Mouse (Mus musculus): Measurements from ENCODE around the gene Dbnl. TPM values are rescaled to one million over a fixed set of nuclear protein-coding genes. Genes with fewer than 3 reads are reported as not detected.

Dbnl gene
- polyA plus RNA-seq, 1 experiment from 2014 or later, result 71.2 TPM

- Histone ChIP-seq H3K4me2 (ENCODE audit: low read length) (no peak overlapping the region), H3K9me3 (ENCODE audit: control insufficient read depth, low read length) (no peaks in the 10 kb centered on the region), H3K27ac (replicated peaks in 1 of 2; ENCODE audit: control insufficient read depth in 1 of 2, insufficient read depth in 1 of 2, low read depth in 2 of 2, low read length in 2 of 2) (no peak overlapping the region), H3K36me3 (ENCODE audit: control insufficient read depth, insufficient read depth, low read length) (peaks cover 47% of the 10 kb centered on the region), H3K4me3 (ENCODE audit: control insufficient read depth in 1 of 2, insufficient read depth in 1 of 2, low read depth in 1 of 2, low read length in 2 of 2) (no peak overlapping the region), H3K9ac (ENCODE audit: low read length) (no peak overlapping the region), H3K27me3 (ENCODE audit: control insufficient read depth, insufficient read depth, low read length) (no peaks in the 10 kb centered on the region), H3K4me1 (ENCODE audit: control insufficient read depth in 2 of 2, insufficient read depth in 2 of 2, low read length in 2 of 2) (peaks cover 3 to 6% of the 10 kb centered on the region in 2 experiments; a peak in 2 of 4 replicates)
- ATAC-seq (ENCODE audit: insufficient number of reproducible peaks, insufficient read depth, low FRiP score, low read depth), result no peak
- 88% methylated on average over 5 of the region's 5 CpGs for WGBS
Measured at GRCm38 (mm10) chr11:5827931-5828330, 39.6 kb downstream of the Dbnl start.

DNA sequence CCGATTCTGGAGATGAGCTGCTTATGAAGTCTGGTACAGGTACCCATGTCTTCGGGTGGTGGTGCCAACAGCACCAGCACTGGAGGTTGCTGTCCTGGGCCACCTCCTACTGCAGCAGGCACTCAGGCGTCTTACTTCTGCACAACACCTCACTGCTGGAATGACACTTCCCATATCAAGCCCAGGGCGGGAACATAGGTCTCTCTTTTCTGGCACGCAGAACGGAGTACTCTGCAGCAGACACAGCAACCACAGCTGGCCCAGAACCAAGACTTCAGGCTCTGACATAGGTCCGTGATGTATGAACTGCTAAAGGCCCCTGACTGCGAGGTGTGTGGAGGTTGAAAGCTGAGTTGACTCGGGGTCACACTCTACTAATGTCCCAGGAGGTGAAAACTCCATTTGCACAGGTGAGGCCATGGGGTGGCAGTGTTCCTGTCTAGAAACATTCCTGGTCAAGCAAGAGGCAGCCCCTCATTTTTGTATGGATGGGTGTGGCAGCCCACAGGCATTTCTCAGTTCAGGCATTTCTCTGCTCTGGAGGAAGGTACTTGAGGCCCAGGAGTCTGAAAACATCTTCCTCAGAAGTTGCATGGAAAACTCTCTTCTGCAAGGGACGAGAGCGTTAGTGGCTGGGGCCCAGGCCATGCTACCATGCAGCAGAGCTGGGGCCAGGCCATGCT is 40.4 kb downstream of the Dbnl start:
- Histone ChIP-seq H3K4me2 (ENCODE audit: low read length) (no peak overlapping the region), H3K27me3 (ENCODE audit: control insufficient read depth, insufficient read depth, low read length) (no peaks in the 10 kb centered on the region), H3K4me1 (ENCODE audit: control insufficient read depth in 2 of 2, insufficient read depth in 2 of 2, low read length in 2 of 2) (peaks cover 3 to 6% of the 10 kb centered on the region in 2 experiments; a peak in 2 of 4 replicates), H3K36me3 (ENCODE audit: control insufficient read depth, insufficient read depth, low read length) (peaks cover 52% of the 10 kb centered on the region), H3K9me3 (ENCODE audit: control insufficient read depth, low read length) (no peaks in the 10 kb centered on the region), H3K4me3 (ENCODE audit: control insufficient read depth in 1 of 2, insufficient read depth in 1 of 2, low read depth in 1 of 2, low read length in 2 of 2) (no peak overlapping the region), H3K27ac (replicated peaks in 1 of 2; ENCODE audit: control insufficient read depth in 1 of 2, insufficient read depth in 1 of 2, low read depth in 2 of 2, low read length in 2 of 2) (no peak overlapping the region), H3K9ac (ENCODE audit: low read length) (no peak overlapping the region)
- no peak for ATAC-seq (ENCODE audit: insufficient number of reproducible peaks, insufficient read depth, low FRiP score, low read depth)
- WGBS, result 76% methylated on average over 11 of the region's 11 CpGs

DNA sequence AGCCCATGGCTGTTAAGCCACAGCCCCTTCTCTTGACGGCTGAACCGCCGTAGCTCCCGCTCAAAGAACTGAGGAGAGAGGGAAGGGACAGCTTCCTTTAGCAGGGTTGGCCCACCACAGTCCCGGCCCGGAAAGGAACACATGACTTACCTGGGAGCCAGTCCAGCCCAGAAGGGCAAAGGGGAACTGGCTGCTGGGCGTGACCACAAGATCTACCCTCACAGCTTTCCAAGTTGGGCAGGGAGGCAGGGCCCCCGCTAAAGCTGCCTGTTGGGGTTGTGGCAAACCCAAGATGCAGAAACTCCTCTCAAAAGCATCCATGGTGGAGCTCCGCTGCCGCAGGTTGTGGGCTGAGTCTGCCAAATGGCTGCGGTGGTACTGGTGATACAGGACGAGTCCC is 41.0 kb downstream of the Dbnl start:
- H3K4me2 ChIP-seq (ENCODE audit: low read length), result no peak overlapping the region
- no peak overlapping the region for H3K9ac ChIP-seq (ENCODE audit: low read length)
- no peak overlapping the region for H3K4me3 ChIP-seq (ENCODE audit: control insufficient read depth in 1 of 2, insufficient read depth in 1 of 2, low read depth in 1 of 2, low read length in 2 of 2)
- H3K4me1 ChIP-seq (ENCODE audit: control insufficient read depth in 2 of 2, insufficient read depth in 2 of 2, low read length in 2 of 2), result peaks cover 3 to 6% of the 10 kb centered on the region in 2 experiments; a peak in 2 of 4 replicates
- no peak overlapping the region for H3K27ac ChIP-seq (replicated peaks in 1 of 2; ENCODE audit: control insufficient read depth in 1 of 2, insufficient read depth in 1 of 2, low read depth in 2 of 2, low read length in 2 of 2)
- 90% methylated on average over 12 of the region's 12 CpGs for WGBS
- H3K36me3 ChIP-seq (ENCODE audit: control insufficient read depth, insufficient read depth, low read length), result peaks cover 58% of the 10 kb centered on the region
- H3K9me3 ChIP-seq (ENCODE audit: control insufficient read depth, low read length), result no peaks in the 10 kb centered on the region
- H3K27me3 ChIP-seq (ENCODE audit: control insufficient read depth, insufficient read depth, low read length), result no peaks in the 10 kb centered on the region
- no peak for ATAC-seq (ENCODE audit: insufficient number of reproducible peaks, insufficient read depth, low FRiP score, low read depth)

DNA sequence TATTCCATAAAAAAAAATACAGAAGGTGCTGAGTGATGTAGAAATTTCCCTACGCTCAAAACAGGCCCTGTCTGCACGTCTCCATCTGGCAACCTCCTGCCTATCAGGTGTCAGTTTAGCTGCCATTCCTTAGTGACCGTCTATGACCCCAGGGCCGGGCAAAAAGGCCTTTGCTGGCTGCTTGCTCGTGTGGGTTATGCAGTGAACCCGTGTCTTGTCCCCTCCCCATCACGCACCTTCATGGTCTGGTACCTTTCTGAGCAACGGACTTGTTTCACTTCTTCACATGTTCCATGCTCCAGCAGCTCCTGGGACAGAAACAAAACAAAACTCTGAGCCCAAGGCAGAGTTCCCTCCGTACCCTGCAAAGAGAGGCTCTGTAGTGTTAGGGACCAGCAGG is 46.2 kb downstream of the Dbnl start:
- no peaks in the 10 kb centered on the region for H3K9me3 ChIP-seq (ENCODE audit: control insufficient read depth, low read length)
- ATAC-seq (ENCODE audit: insufficient number of reproducible peaks, insufficient read depth, low FRiP score, low read depth), result no peak
- H3K4me1 ChIP-seq (ENCODE audit: control insufficient read depth in 2 of 2, insufficient read depth in 2 of 2, low read length in 2 of 2), result peaks cover 3 to 14% of the 10 kb centered on the region in 2 experiments; a peak in 3 of 4 replicates
- H3K27ac ChIP-seq (replicated peaks in 1 of 2; ENCODE audit: control insufficient read depth in 1 of 2, insufficient read depth in 1 of 2, low read depth in 2 of 2, low read length in 2 of 2), result no peak overlapping the region
- H3K9ac ChIP-seq (ENCODE audit: low read length), result no peak overlapping the region
- H3K4me3 ChIP-seq (ENCODE audit: control insufficient read depth in 1 of 2, insufficient read depth in 1 of 2, low read depth in 1 of 2, low read length in 2 of 2), result no peak overlapping the region
- H3K27me3 ChIP-seq (ENCODE audit: control insufficient read depth, insufficient read depth, low read length), result no peaks in the 10 kb centered on the region
- 76% methylated on average over 9 of the region's 9 CpGs for WGBS
- no peak overlapping the region for H3K4me2 ChIP-seq (ENCODE audit: low read length)
- H3K36me3 ChIP-seq (ENCODE audit: control insufficient read depth, insufficient read depth, low read length), result peaks cover 51% of the 10 kb centered on the region

DNA sequence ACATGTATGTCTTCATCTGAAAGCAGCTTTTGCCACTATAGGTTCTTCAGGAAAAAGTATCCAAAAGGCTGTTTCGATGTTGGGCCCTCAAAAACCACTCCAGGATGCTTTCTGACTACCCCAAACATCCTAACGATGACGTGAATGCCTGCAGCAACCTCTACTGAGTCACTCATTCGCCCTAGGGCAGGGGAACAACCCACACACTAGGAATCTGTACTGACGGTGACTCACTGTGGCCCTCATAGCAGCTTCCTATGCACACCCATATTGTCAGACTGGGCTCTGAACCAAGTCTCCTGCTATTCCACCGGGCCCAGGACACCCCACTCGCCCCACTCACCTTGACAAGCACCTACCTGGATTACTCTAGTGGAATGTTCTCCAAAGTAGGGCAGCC is 46.8 kb downstream of the Dbnl start:
- no peak overlapping the region for H3K27ac ChIP-seq (replicated peaks in 1 of 2; ENCODE audit: control insufficient read depth in 1 of 2, insufficient read depth in 1 of 2, low read depth in 2 of 2, low read length in 2 of 2)
- no peaks in the 10 kb centered on the region for H3K27me3 ChIP-seq (ENCODE audit: control insufficient read depth, insufficient read depth, low read length)

DNA sequence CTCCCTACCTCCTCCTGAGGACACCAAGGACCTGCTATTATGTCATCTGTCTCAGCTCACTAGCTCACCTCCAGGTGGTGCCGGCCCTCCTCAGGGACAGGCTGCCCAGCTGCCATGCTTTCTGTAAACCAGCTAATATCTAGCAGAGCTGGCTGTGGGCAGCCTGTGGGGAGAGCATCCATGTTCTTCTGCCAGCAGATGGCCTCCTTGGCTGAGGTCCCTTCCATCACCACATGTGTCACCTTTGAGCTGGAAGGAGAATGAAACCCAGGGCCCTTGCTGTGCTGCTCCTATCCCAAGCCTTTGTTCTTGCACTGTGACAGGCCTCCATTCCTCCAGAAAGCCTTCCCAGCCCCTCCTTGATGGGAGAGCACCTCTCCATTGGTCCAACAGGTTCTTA is 47.8 kb downstream of the Dbnl start:
- Histone ChIP-seq H3K27me3 (ENCODE audit: control insufficient read depth, insufficient read depth, low read length) (no peaks in the 10 kb centered on the region), H3K9me3 (ENCODE audit: control insufficient read depth, low read length) (0 out of 2 replicates have a peak, but pooled peaks cover 2% of the 10 kb centered on the region), H3K4me2 (ENCODE audit: low read length) (no peak overlapping the region), H3K4me1 (ENCODE audit: control insufficient read depth in 2 of 2, insufficient read depth in 2 of 2, low read length in 2 of 2) (peaks cover 0 to 8% of the 10 kb centered on the region in 2 experiments; a peak in 3 of 4 replicates), H3K27ac (replicated peaks in 1 of 2; ENCODE audit: control insufficient read depth in 1 of 2, insufficient read depth in 1 of 2, low read depth in 2 of 2, low read length in 2 of 2) (no peak overlapping the region), H3K4me3 (ENCODE audit: control insufficient read depth in 1 of 2, insufficient read depth in 1 of 2, low read depth in 1 of 2, low read length in 2 of 2) (no peak overlapping the region), H3K36me3 (ENCODE audit: control insufficient read depth, insufficient read depth, low read length) (peaks cover 39% of the 10 kb centered on the region), H3K9ac (ENCODE audit: low read length) (no peak overlapping the region)
- 37% methylated on average over 1 of the region's 1 CpGs for WGBS
- ATAC-seq (ENCODE audit: insufficient number of reproducible peaks, insufficient read depth, low FRiP score, low read depth), result no peak

More for the DNA sequence above, 46.8 kb downstream of the Dbnl start:
- H3K9me3 ChIP-seq (ENCODE audit: control insufficient read depth, low read length), result no peaks in the 10 kb centered on the region
- no peak overlapping the region for H3K4me2 ChIP-seq (ENCODE audit: low read length)
- H3K9ac ChIP-seq (ENCODE audit: low read length), result no peak overlapping the region
- 84% methylated on average over 7 of the region's 7 CpGs for WGBS
- peaks cover 3 to 14% of the 10 kb centered on the region in 2 experiments; a peak in 3 of 4 replicates for H3K4me1 ChIP-seq (ENCODE audit: control insufficient read depth in 2 of 2, insufficient read depth in 2 of 2, low read length in 2 of 2)
- peaks cover 47% of the 10 kb centered on the region for H3K36me3 ChIP-seq (ENCODE audit: control insufficient read depth, insufficient read depth, low read length)
- no peak overlapping the region for H3K4me3 ChIP-seq (ENCODE audit: control insufficient read depth in 1 of 2, insufficient read depth in 1 of 2, low read depth in 1 of 2, low read length in 2 of 2)
- no peak for ATAC-seq (ENCODE audit: insufficient number of reproducible peaks, insufficient read depth, low FRiP score, low read depth)

DNA sequence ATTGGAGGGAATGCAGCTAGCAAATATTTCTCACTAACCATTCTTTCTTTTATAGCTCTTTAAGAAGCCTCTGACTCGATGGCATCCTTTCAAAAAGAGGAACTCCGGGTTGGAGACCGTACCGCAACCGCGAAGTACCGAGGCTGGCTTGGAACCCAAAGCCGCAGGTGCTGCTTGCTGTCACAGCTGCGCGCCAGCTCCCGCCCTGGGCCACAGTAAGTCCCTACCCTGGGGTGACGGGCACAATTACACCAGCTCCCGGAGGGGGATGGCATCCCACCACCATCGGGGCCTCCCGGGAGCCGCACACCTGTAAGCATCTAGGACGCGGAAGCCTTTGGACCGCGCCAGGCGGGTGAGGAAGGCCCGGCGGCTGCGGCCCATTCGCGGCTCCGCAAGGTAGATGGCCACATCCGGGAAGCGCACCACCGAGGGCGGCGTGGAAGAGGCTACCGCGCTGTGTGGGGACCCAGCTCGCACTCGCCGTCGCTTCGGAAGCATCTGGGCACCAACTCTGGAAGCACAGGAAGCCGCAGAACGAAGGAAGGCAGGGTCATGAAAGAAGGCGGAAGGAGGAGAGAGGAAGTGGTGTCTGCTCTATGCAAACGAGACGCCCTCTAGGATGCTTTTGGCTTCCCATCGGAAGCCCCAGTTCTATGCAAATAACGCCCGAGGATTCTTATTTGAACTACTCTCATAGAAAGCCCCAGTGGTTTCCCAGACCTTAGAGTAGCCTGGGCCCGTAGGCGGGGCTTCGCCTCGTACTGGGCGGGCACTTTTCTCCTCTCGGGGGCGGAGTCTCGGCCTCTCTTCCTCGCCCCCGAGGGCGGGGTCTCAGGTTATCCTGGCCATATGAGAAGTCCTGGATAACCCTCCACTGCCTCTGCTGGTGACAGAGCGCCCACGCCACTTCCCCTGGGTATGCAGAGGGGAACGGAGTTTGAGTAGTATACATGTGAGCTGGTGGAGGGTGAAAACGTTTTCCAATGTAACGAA is 49.3 kb downstream of the Dbnl start, which contains the start of gene Polm:
TSS of gene Polm (minus strand) at position 766 of the 996 bp plus-strand sequence.
- H3K27me3 ChIP-seq (ENCODE audit: control insufficient read depth, insufficient read depth, low read length), result no peaks in the 10 kb centered on the region
- peak within 1 kb of the TSS; percentile 81 to 86 for H3K4me3 ChIP-seq (ENCODE audit: control insufficient read depth in 1 of 2, insufficient read depth in 1 of 2, low read depth in 1 of 2, low read length in 2 of 2)
- 0 out of 2 replicates have a peak, but pooled peaks cover 2% of the 10 kb centered on the region for H3K9me3 ChIP-seq (ENCODE audit: control insufficient read depth, low read length)
- ATAC-seq (ENCODE audit: insufficient number of reproducible peaks, insufficient read depth, low FRiP score, low read depth), result peak; percentile 93
- WGBS, result under 1% methylated on average over 63 of the region's 63 CpGs
- peak within 1 kb of the TSS; percentile 73 to 84 for H3K27ac ChIP-seq (replicated peaks in 1 of 2; ENCODE audit: control insufficient read depth in 1 of 2, insufficient read depth in 1 of 2, low read depth in 2 of 2, low read length in 2 of 2)
- peaks cover 27% of the 10 kb centered on the region for H3K36me3 ChIP-seq (ENCODE audit: control insufficient read depth, insufficient read depth, low read length)
- peak within 1 kb of the TSS; percentile 87 for H3K9ac ChIP-seq (ENCODE audit: low read length)
- H3K4me2 ChIP-seq (ENCODE audit: low read length), result peak within 1 kb of the TSS; percentile 95
- H3K4me1 ChIP-seq (ENCODE audit: control insufficient read depth in 2 of 2, insufficient read depth in 2 of 2, low read length in 2 of 2), result peaks cover 0 to 8% of the 10 kb centered on the region in 2 experiments; a peak in 2 of 4 replicates
